In the genomic region with DNA sequence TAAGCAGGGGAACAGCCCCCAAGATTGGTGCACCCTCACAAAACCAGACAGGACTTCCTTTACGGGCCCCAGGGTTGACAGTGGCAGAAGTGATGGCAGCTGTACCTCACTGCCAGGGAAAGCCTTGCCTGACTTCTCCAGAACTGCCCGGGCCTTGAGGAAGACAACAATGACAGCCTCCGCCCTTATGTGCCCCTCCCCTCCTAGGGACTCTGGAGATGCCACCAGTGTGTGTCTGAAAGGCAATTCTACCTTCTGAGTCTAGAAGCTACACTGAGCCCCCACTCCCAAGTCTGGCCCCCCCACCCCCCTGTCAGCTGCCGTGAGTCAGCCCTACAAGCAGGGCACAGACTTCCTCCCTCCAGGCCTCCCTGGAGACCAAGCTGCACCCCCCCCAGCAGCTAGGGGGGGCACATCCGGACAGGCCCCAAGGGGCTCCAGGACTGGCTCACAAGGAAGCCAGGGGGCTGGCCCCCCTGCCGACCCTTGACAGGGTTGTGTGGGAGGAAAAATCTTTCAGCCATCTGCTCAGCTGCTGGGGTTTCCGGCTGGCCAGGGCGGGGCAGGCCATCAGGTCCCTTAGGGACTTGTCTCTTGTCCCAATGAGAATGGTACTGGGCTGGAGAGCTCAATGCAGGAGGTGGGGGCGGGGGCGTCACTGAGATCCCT, we compare ENCODE assay signal across 8 mouse cellular contexts. TPM values are rescaled to one million over a fixed set of nuclear protein-coding genes. Genes with fewer than 3 reads are reported as not detected.
A peak's percentile ranks its signal among the peaks of the same experiment; 100 is the strongest.
DNase-seq lines count a peak whose midpoint lies in the region; ATAC-seq lines count a peak whose summit lies in the region.

No protein-coding gene starts in this region.

- no peaks in the 10 kb centered on the region for H3K9me3 ChIP-seq in heart, embryonic 11.5 days (replicated peaks; ENCODE audit: control insufficient read depth, low read length)
- no peaks in the 10 kb centered on the region for H3K9me3 ChIP-seq in kidney, embryonic 16.5 days (ENCODE audit: low read length)
- H3K9me3 ChIP-seq in stomach, embryonic 16.5 days (replicated peaks; ENCODE audit: control insufficient read depth, low read length) = no peaks in the 10 kb centered on the region

- 31% methylated on average over 10 of the region's 10 CpGs for WGBS in heart, embryonic 11.5 days (ENCODE audit: insufficient replicate concordance)
- WGBS in kidney, embryonic 16.5 days = 19% methylated on average over 10 of the region's 10 CpGs
- 37% methylated on average over 10 of the region's 10 CpGs for WGBS in stomach, embryonic 16.5 days

- H3K4me3 ChIP-seq in heart, embryonic 11.5 days (ENCODE audit: low read depth, low read length) = peak overlapping the region; percentile 75
- peak overlapping the region; percentile 87 for H3K4me3 ChIP-seq in kidney, embryonic 16.5 days (ENCODE audit: low read length)
- H3K4me3 ChIP-seq in stomach, embryonic 16.5 days (replicated peaks; ENCODE audit: low read length) = peak overlapping the region; percentile 70

- peaks cover 4% of the 10 kb centered on the region; the same call in 1 of the 2 replicates for H3K27me3 ChIP-seq in heart, embryonic 11.5 days (ENCODE audit: control insufficient read depth, insufficient read depth, low read length)
- H3K27me3 ChIP-seq in kidney, embryonic 16.5 days (ENCODE audit: insufficient read depth, low read length) = no peaks in the 10 kb centered on the region
- H3K27me3 ChIP-seq in stomach, embryonic 16.5 days (ENCODE audit: control insufficient read depth, insufficient read depth, low read length) = no peaks in the 10 kb centered on the region

- peak overlapping the region; percentile 43; the same call in 1 of the 2 replicates for H3K9ac ChIP-seq in heart, embryonic 11.5 days (ENCODE audit: low read depth, low read length)
- peak overlapping the region; percentile 38; the same call in 1 of the 2 replicates for H3K9ac ChIP-seq in kidney, embryonic 16.5 days (replicated peaks; ENCODE audit: low read length)
- H3K9ac ChIP-seq in stomach, embryonic 16.5 days (ENCODE audit: low read length) = peak overlapping the region; percentile 33

- H3K27ac ChIP-seq in heart, embryonic 11.5 days (ENCODE audit: low read depth, low read length) = peak overlapping the region; percentile 68
- peak overlapping the region; percentile 88 for H3K27ac ChIP-seq in kidney, embryonic 16.5 days (ENCODE audit: low read length)
- no peak overlapping the region for H3K27ac ChIP-seq in stomach, embryonic 16.5 days (ENCODE audit: low read length)

- peaks cover 52% of the 10 kb centered on the region for H3K4me1 ChIP-seq in heart, embryonic 11.5 days (ENCODE audit: control insufficient read depth, insufficient read depth, low read length)
- H3K4me1 ChIP-seq in kidney, embryonic 16.5 days (ENCODE audit: insufficient read depth, low read length) = peaks cover 59% of the 10 kb centered on the region
- H3K4me1 ChIP-seq in stomach, embryonic 16.5 days (ENCODE audit: control insufficient read depth, insufficient read depth, low read length) = peaks cover 56% of the 10 kb centered on the region

- H3K36me3 ChIP-seq in heart, embryonic 11.5 days (ENCODE audit: control insufficient read depth, insufficient read depth, low read length) = no peaks in the 10 kb centered on the region
- H3K36me3 ChIP-seq in kidney, embryonic 16.5 days (ENCODE audit: insufficient read depth, low read length) = no peaks in the 10 kb centered on the region
- no peaks in the 10 kb centered on the region for H3K36me3 ChIP-seq in stomach, embryonic 16.5 days (ENCODE audit: control insufficient read depth, insufficient read depth, low read length)

- no peak for ATAC-seq in heart, embryonic 11.5 days (replicated peaks; ENCODE audit: insufficient number of reproducible peaks, low FRiP score, low TSS enrichment)
- ATAC-seq in kidney, embryonic 16.5 days (ENCODE audit: low FRiP score, low TSS enrichment) = peak; percentile 20
- ATAC-seq in stomach, embryonic 16.5 days (ENCODE audit: insufficient read depth, low FRiP score) = no peak

- peak; percentile 86 for DNase-seq in A20 (ENCODE audit: low read depth, low spot score)
- DNase-seq in adrenal gland, adult (ENCODE audit: inconsistent age in 2 of 2, low spot score in 1 of 2) = peak; percentile 85 to 86
- peak; percentile 83 for DNase-seq in lung, postnatal 25 days (ENCODE audit: low spot score)
- DNase-seq in right cerebral cortex, postnatal 10 days (ENCODE audit: low spot score in 2 of 2) = no peak
- no peak for DNase-seq in left cerebral cortex, adult 9 months (ENCODE audit: low spot score in 2 of 2)

- H3K4me2 ChIP-seq in heart, embryonic 11.5 days = peak overlapping the region; percentile 98
- H3K4me2 ChIP-seq in kidney, embryonic 16.5 days (replicated peaks; ENCODE audit: low read depth, low read length) = peak overlapping the region; percentile 97
- peak overlapping the region; percentile 83 for H3K4me2 ChIP-seq in stomach, embryonic 16.5 days (ENCODE audit: low read depth, low read length)

RNA-seq across cellular contexts. Expression of a gene that starts 3.7 kb away (rescaled TPM):
- polyA plus RNA-seq in heart, embryonic 11.5 days (2014; fragmentation: Nextera tagmentation; extraction: Ambion mirVana) = 16.8 and 17.2 TPM in 2 replicates
- 17.4 and 17.8 TPM in 2 replicates for polyA plus RNA-seq in kidney, embryonic 16.5 days (2015; fragmentation: Nextera tagmentation; extraction: Ambion mirVana)
- 8.3 and 8.8 TPM in 2 replicates for polyA plus RNA-seq in stomach, embryonic 16.5 days (2015; fragmentation: Nextera tagmentation; extraction: Ambion mirVana)

RNA-seq across cellular contexts. Expression of a gene that starts 15.1 kb away (rescaled TPM):
- 10.6 and 11.8 TPM in 2 replicates for polyA plus RNA-seq in heart, embryonic 11.5 days (2014; fragmentation: Nextera tagmentation; extraction: Ambion mirVana)
- 28.9 and 33.2 TPM in 2 replicates for polyA plus RNA-seq in kidney, embryonic 16.5 days (2015; fragmentation: Nextera tagmentation; extraction: Ambion mirVana)
- 16.9 and 17.4 TPM in 2 replicates for polyA plus RNA-seq in stomach, embryonic 16.5 days (2015; fragmentation: Nextera tagmentation; extraction: Ambion mirVana)

Comparison
In these comparisons a context has a peak if more than half of its experiments do, and no peak if none do; other contexts are left out.
1. DNase-seq: peak in A20 (single experiment), adrenal gland, adult (2 of 2) and lung, postnatal 25 days (single experiment); none in right cerebral cortex, postnatal 10 days (0 of 2) and left cerebral cortex, adult 9 months (0 of 2).
2. Peak in every context shown above with its lines, with median percentiles within 50 percentile points of each other: H3K4me2 ChIP-seq, H3K4me3 ChIP-seq and H3K9ac ChIP-seq.